Mouse (Mus musculus) brain, embryonic 14.5 days (tissue): ENCODE results near the gene Fam117a.

Experiments used
- CTCF ChIP-seq: fragments of 200-500 bp; IDR thresholded peaks from 2 replicates; pipeline ENCODE4 v1.5.1; 2012; ENCODE audit warnings: inconsistent platforms, mild to moderate bottlenecking, moderate library complexity, borderline replicate concordance; ENCODE audit not compliant: insufficient read depth, insufficient read length; ENCODE audit errors: extremely low read depth
- POLR2A ChIP-seq: fragments of 200-500 bp; IDR thresholded peaks from 2 replicates; pipeline ENCODE4 v1.6.1; 2012; ENCODE audit warnings: mild to moderate bottlenecking, inconsistent platforms, borderline replicate concordance; ENCODE audit not compliant: poor library complexity, insufficient read depth, insufficient read length, severe bottlenecking; ENCODE audit errors: extremely low read depth

- no peak for TF ChIP-seq CTCF
- no peak for TF ChIP-seq POLR2A
These were observed 69.0 kb downstream of the Fam117a start for GRCm38 (mm10) chr11:95405771-95406170.
